Mouse (Mus musculus) lung, postnatal 36 days (tissue): ENCODE measurements around the gene Il17re.

Experiments
- DNase-seq: peaks from one replicate; pipeline ENCODE4 v3.0.0; 2022; ENCODE audit warnings: mixed read lengths

Gene Il17re

GRCm38 (mm10) chr6:113457952-113458534, at the start of gene Il17re:
TSS of gene Il17re (plus strand) at chr6:113458484.
- no peak for DNase-seq

GRCm38 (mm10) chr6:113410001-113410400, 48.3 kb upstream of the Il17re start:
- DNase-seq, result no peak

- DNase-seq, result peak; percentile 34
These were observed 41.9 kb upstream of the Il17re start for GRCm38 (mm10) chr6:113416416-113416815.

GRCm38 (mm10) chr6:113418441-113419198, 39.7 kb upstream of the Il17re start:
- peak; percentile 24 for DNase-seq

- DNase-seq, result peak; percentile 98
These were observed 39.1 kb upstream of the Il17re start, which contains the start of gene Rpusd3 for GRCm38 (mm10) chr6:113419199-113419587. TSS of gene Rpusd3 (minus strand) at chr6:113419340.

GRCm38 (mm10) chr6:113423000-113423399, 35.3 kb upstream of the Il17re start:
- DNase-seq, result no peak

GRCm38 (mm10) chr6:113424187-113424586, 34.1 kb upstream of the Il17re start:
- no peak for DNase-seq

- peak; percentile 38 for DNase-seq
These were observed 31.6 kb upstream of the Il17re start for GRCm38 (mm10) chr6:113426696-113427095.

GRCm38 (mm10) chr6:113427397-113427796, 30.9 kb upstream of the Il17re start:
- DNase-seq, result peak; percentile 65

GRCm38 (mm10) chr6:113428006-113428405, 30.3 kb upstream of the Il17re start:
- DNase-seq, result no peak

- no peak for DNase-seq
These were observed 28.3 kb upstream of the Il17re start for GRCm38 (mm10) chr6:113429965-113430364.

GRCm38 (mm10) chr6:113430846-113431245, 27.4 kb upstream of the Il17re start:
- no peak for DNase-seq

- no peak for DNase-seq
These were observed 26.5 kb upstream of the Il17re start for GRCm38 (mm10) chr6:113431801-113432200.

- no peak for DNase-seq
These were observed 24.6 kb upstream of the Il17re start for GRCm38 (mm10) chr6:113433661-113434060.

- no peak for DNase-seq
These were observed 23.6 kb upstream of the Il17re start for GRCm38 (mm10) chr6:113434691-113435090.

- DNase-seq, result peak; percentile 67
These were observed 22.5 kb upstream of the Il17re start, which contains the start of gene Cidec for GRCm38 (mm10) chr6:113435664-113436205. TSS of gene Cidec (minus strand) at chr6:113435760.

- no peak for DNase-seq
These were observed 21.1 kb upstream of the Il17re start for GRCm38 (mm10) chr6:113437135-113437534.

GRCm38 (mm10) chr6:113438721-113439430, 19.4 kb upstream of the Il17re start:
- DNase-seq, result peak; percentile 56

GRCm38 (mm10) chr6:113440686-113441085, 17.6 kb upstream of the Il17re start:
- DNase-seq, result no peak

- peak; percentile 93 for DNase-seq
These were observed 17.1 kb upstream of the Il17re start for GRCm38 (mm10) chr6:113441147-113441680.

GRCm38 (mm10) chr6:113442087-113442441, 16.2 kb upstream of the Il17re start:
- DNase-seq, result no peak

GRCm38 (mm10) chr6:113442442-113443090, 15.7 kb upstream of the Il17re start, which contains the start of gene Jagn1:
TSS of gene Jagn1 (plus strand) at chr6:113442569.
- peak; percentile 96 for DNase-seq
